Mouse (Mus musculus) liver, embryonic 16.5 days (tissue): ENCODE data around the gene Fbn1. TPM values are rescaled to one million over a fixed set of nuclear protein-coding genes. Genes with fewer than 3 reads are reported as not detected.

Experiments used
- ATAC-seq: fragments of 200-750 bp; cut with Nextera tagmentation; 2 replicates; pipeline ENCODE4 v1.8.0; 2017; ENCODE audit warnings: low read depth, mild to moderate bottlenecking, moderate number of reproducible peaks, moderate library complexity
- H3K27ac ChIP-seq: fragments of 300-500 bp; sonication (generic); 2 replicates; pipeline ENCODE4 v1.5.1; 2014; ENCODE audit warnings: mild to moderate bottlenecking, low read length
- H3K27me3 ChIP-seq: fragments of 300-500 bp; sonication (generic); 2 replicates; pipeline ENCODE4 v1.6.1; 2014; ENCODE audit warnings: low read depth, low read length, mixed read lengths; ENCODE audit not compliant: control insufficient read depth, insufficient read depth
- H3K36me3 ChIP-seq: fragments of 300-500 bp; sonication (generic); 2 replicates; pipeline ENCODE4 v1.6.1; 2014; ENCODE audit warnings: mild to moderate bottlenecking; ENCODE audit not compliant: control insufficient read depth, insufficient read depth
- H3K4me1 ChIP-seq: fragments of 300-500 bp; sonication (generic); 2 replicates; pipeline ENCODE4 v1.6.1; 2014; ENCODE audit warnings: low read depth, low read length, mixed read lengths; ENCODE audit not compliant: control insufficient read depth
- H3K4me2 ChIP-seq: fragments of 300-500 bp; sonication (generic); 2 replicates; pipeline ENCODE4 v1.6.1; 2014; ENCODE audit warnings: low read depth, low read length, mixed read lengths
- H3K4me3 ChIP-seq: fragments of 300-500 bp; sonication (generic); 2 replicates; pipeline ENCODE4 v1.5.1; 2014; ENCODE audit warnings: low read depth, mild to moderate bottlenecking, low read length
- H3K9ac ChIP-seq: fragments of 300-500 bp; sonication (generic); 2 replicates; pipeline ENCODE4 v1.6.1; 2014; ENCODE audit warnings: low read depth, low read length
- H3K9me3 ChIP-seq: fragments of 300-500 bp; sonication (generic); replicated peaks from 2 replicates; pipeline ENCODE4 v1.6.1; 2016; ENCODE audit warnings: low read length; ENCODE audit not compliant: control insufficient read depth
- WGBS: fragments of 180-500 bp; shearing (Covaris S2); extraction: QIAGEN DNeasy Blood & Tissue Kit; methylation state at CpG from one replicate; pipeline ENCODE4 v1.1.7; 2014; ENCODE audit not compliant: insufficient replicate concordance; 5-methylcytosine and 5-hydroxymethylcytosine counted together
- polyA plus RNA-seq: library from polyadenylated mRNA; unstranded; fragments of >200 nt; fragmentation: Nextera tagmentation; extraction: Ambion mirVana; gene quantifications from 2 replicates; pipeline ENCODE4 v1.2.1, GENCODE M21; 2015

Gene Fbn1
- polyA plus RNA-seq, 1 experiment from 2014 or later: 1.7 TPM

- no peaks in the 10 kb centered on the region for H3K27me3 ChIP-seq
- WGBS: 42% methylated on average over 3 of the region's 3 CpGs
- no peaks in the 10 kb centered on the region for H3K9me3 ChIP-seq
- no peak overlapping the region for H3K27ac ChIP-seq
- H3K4me3 ChIP-seq: no peak overlapping the region
- no peak overlapping the region for H3K4me2 ChIP-seq
- no peak overlapping the region for H3K9ac ChIP-seq
- no peak for ATAC-seq
- H3K36me3 ChIP-seq: no peaks in the 10 kb centered on the region
- H3K4me1 ChIP-seq: no peaks in the 10 kb centered on the region
Measured at GRCm38 (mm10) chr2:125476231-125476630, 31.6 kb downstream of the Fbn1 start.

GRCm38 (mm10) chr2:125474690-125475089 is 33.1 kb downstream of the Fbn1 start:
- 44% methylated on average over 5 of the region's 5 CpGs for WGBS
- Histone ChIP-seq H3K27ac (no peak overlapping the region), H3K4me3 (no peak overlapping the region), H3K36me3 (no peaks in the 10 kb centered on the region), H3K27me3 (no peaks in the 10 kb centered on the region), H3K9ac (no peak overlapping the region), H3K4me2 (no peak overlapping the region), H3K4me1 (no peaks in the 10 kb centered on the region), H3K9me3 (no peaks in the 10 kb centered on the region)
- ATAC-seq: no peak

- Histone ChIP-seq H3K4me3 (no peak overlapping the region), H3K4me2 (no peak overlapping the region), H3K4me1 (no peaks in the 10 kb centered on the region), H3K27me3 (no peaks in the 10 kb centered on the region), H3K36me3 (no peaks in the 10 kb centered on the region), H3K9ac (no peak overlapping the region), H3K27ac (no peak overlapping the region), H3K9me3 (no peaks in the 10 kb centered on the region)
- WGBS: 66% methylated on average over 2 of the region's 2 CpGs
- ATAC-seq: no peak
Measured at GRCm38 (mm10) chr2:125473228-125473627, 34.6 kb downstream of the Fbn1 start.

- Histone ChIP-seq H3K9ac (no peak overlapping the region), H3K27me3 (no peaks in the 10 kb centered on the region), H3K9me3 (no peaks in the 10 kb centered on the region), H3K4me3 (no peak overlapping the region), H3K4me2 (no peak overlapping the region), H3K36me3 (no peaks in the 10 kb centered on the region), H3K27ac (no peak overlapping the region), H3K4me1 (no peaks in the 10 kb centered on the region)
- 60% methylated on average over 4 of the region's 4 CpGs for WGBS
- ATAC-seq: no peak
Measured at GRCm38 (mm10) chr2:125471721-125472120, 36.1 kb downstream of the Fbn1 start.

GRCm38 (mm10) chr2:125470553-125471295 is 37.1 kb downstream of the Fbn1 start:
- H3K27ac ChIP-seq: no peak overlapping the region
- H3K27me3 ChIP-seq: no peaks in the 10 kb centered on the region
- H3K4me1 ChIP-seq: no peaks in the 10 kb centered on the region
- no peak overlapping the region for H3K4me2 ChIP-seq
- no peak overlapping the region for H3K9ac ChIP-seq
- H3K9me3 ChIP-seq: no peaks in the 10 kb centered on the region
- H3K36me3 ChIP-seq: no peaks in the 10 kb centered on the region
- H3K4me3 ChIP-seq: no peak overlapping the region
- no peak for ATAC-seq
- WGBS: 23% methylated on average over 8 of the region's 8 CpGs

GRCm38 (mm10) chr2:125464036-125464435 is 43.8 kb downstream of the Fbn1 start:
- 40% methylated on average over 6 of the region's 6 CpGs for WGBS
- Histone ChIP-seq H3K9ac (no peak overlapping the region), H3K4me2 (no peak overlapping the region), H3K27ac (no peak overlapping the region), H3K9me3 (no peaks in the 10 kb centered on the region), H3K4me3 (no peak overlapping the region), H3K27me3 (no peaks in the 10 kb centered on the region), H3K4me1 (no peaks in the 10 kb centered on the region), H3K36me3 (no peaks in the 10 kb centered on the region)
- no peak for ATAC-seq

GRCm38 (mm10) chr2:125459087-125459486 is 48.7 kb downstream of the Fbn1 start:
- no peak for ATAC-seq
- H3K27ac ChIP-seq: no peak overlapping the region
- H3K36me3 ChIP-seq: no peaks in the 10 kb centered on the region
- H3K4me1 ChIP-seq: no peaks in the 10 kb centered on the region
- WGBS: 70% methylated on average over 3 of the region's 3 CpGs
- H3K9me3 ChIP-seq: no peaks in the 10 kb centered on the region
- no peak overlapping the region for H3K4me3 ChIP-seq
- H3K27me3 ChIP-seq: no peaks in the 10 kb centered on the region
- no peak overlapping the region for H3K4me2 ChIP-seq
- H3K9ac ChIP-seq: no peak overlapping the region

GRCm38 (mm10) chr2:125456059-125456789 is 51.6 kb downstream of the Fbn1 start:
- H3K27ac ChIP-seq: no peak overlapping the region
- no peak for ATAC-seq
- H3K4me3 ChIP-seq: no peak overlapping the region

GRCm38 (mm10) chr2:125454781-125455180 is 53.0 kb downstream of the Fbn1 start:
- Histone ChIP-seq H3K4me1 (no peaks in the 10 kb centered on the region), H3K4me3 (no peak overlapping the region), H3K9me3 (no peaks in the 10 kb centered on the region), H3K27ac (no peak overlapping the region), H3K27me3 (no peaks in the 10 kb centered on the region), H3K4me2 (no peak overlapping the region), H3K9ac (no peak overlapping the region), H3K36me3 (no peaks in the 10 kb centered on the region)
- 75% methylated on average over 5 of the region's 5 CpGs for WGBS
- no peak for ATAC-seq

More at GRCm38 (mm10) chr2:125456059-125456789, 51.6 kb downstream of the Fbn1 start:
- Histone ChIP-seq H3K4me2 (no peak overlapping the region), H3K4me1 (no peaks in the 10 kb centered on the region), H3K9me3 (no peaks in the 10 kb centered on the region), H3K27me3 (no peaks in the 10 kb centered on the region), H3K36me3 (no peaks in the 10 kb centered on the region), H3K9ac (no peak overlapping the region)
- WGBS: 14% methylated on average over 15 of the region's 15 CpGs
